In genomic region chr11:70525184-70525678, GRCm38 (mm10) we compare ENCODE assay signal across 8 mouse cellular contexts. TPM values are rescaled to one million over a fixed set of nuclear protein-coding genes. Genes with fewer than 3 reads are reported as not detected.
DNase-seq lines count a peak whose midpoint lies in the region; ATAC-seq lines count a peak whose summit lies in the region.

Gene Psmb6 (plus strand): TSS chr11:70525367.

- H3K27ac ChIP-seq in heart, embryonic 14.5 days (replicated peaks in 1 of 2; ENCODE audit: control insufficient read depth in 1 of 2, insufficient read depth in 1 of 2, low read depth in 2 of 2, low read length in 2 of 2) = 0 out of 4 replicates have a peak within 1 kb of the TSS, but pooled peaks have one; percentile 10 to 41
- peak within 1 kb of the TSS; percentile 64 for H3K27ac ChIP-seq in liver, embryonic 13.5 days
- H3K27ac ChIP-seq in stomach, embryonic 16.5 days (ENCODE audit: low read length) = no peak within 1 kb of the TSS

- peaks cover 0 to 8% of the 10 kb centered on the region in 2 experiments; a peak in 2 of 4 replicates for H3K4me1 ChIP-seq in heart, embryonic 14.5 days (ENCODE audit: control insufficient read depth in 2 of 2, insufficient read depth in 2 of 2, low read length in 2 of 2)
- peaks cover 20% of the 10 kb centered on the region for H3K4me1 ChIP-seq in liver, embryonic 13.5 days (replicated peaks)
- peaks cover 9% of the 10 kb centered on the region for H3K4me1 ChIP-seq in stomach, embryonic 16.5 days (ENCODE audit: control insufficient read depth, insufficient read depth, low read length)

- H3K4me2 ChIP-seq in heart, embryonic 14.5 days (ENCODE audit: low read length) = peak within 1 kb of the TSS; percentile 75
- H3K4me2 ChIP-seq in liver, embryonic 13.5 days = peak within 1 kb of the TSS; percentile 75
- peak within 1 kb of the TSS; percentile 79 for H3K4me2 ChIP-seq in stomach, embryonic 16.5 days (ENCODE audit: low read depth, low read length)

- peak; percentile 94 for DNase-seq in c-Kit-negative CD71-positive TER-119-positive erythroid progenitor cells, embryonic 14.5 days (ENCODE audit: low read depth, low spot score)
- DNase-seq in fibroblast of lung, adult 2 months (ENCODE audit: low read depth) = peak; percentile 94
- peak; percentile 96 for DNase-seq in kidney, postnatal 14 days
- peak; percentile 90 for DNase-seq in liver, embryonic 13.5 days
- DNase-seq in neural tube, embryonic 10.5 days (ENCODE audit: extremely low spot score, low spot score) = peak; percentile 87

- H3K27me3 ChIP-seq in heart, embryonic 14.5 days (ENCODE audit: control insufficient read depth, insufficient read depth, low read length) = no peaks in the 10 kb centered on the region
- H3K27me3 ChIP-seq in liver, embryonic 13.5 days = peaks cover 8% of the 10 kb centered on the region
- no peaks in the 10 kb centered on the region for H3K27me3 ChIP-seq in stomach, embryonic 16.5 days (ENCODE audit: control insufficient read depth, insufficient read depth, low read length)

- H3K9ac ChIP-seq in heart, embryonic 14.5 days (ENCODE audit: low read length) = peak within 1 kb of the TSS; percentile 84
- H3K9ac ChIP-seq in liver, embryonic 13.5 days = peak within 1 kb of the TSS; percentile 80
- peak within 1 kb of the TSS; percentile 87 for H3K9ac ChIP-seq in stomach, embryonic 16.5 days (ENCODE audit: low read length)

- under 1% methylated on average over 24 of the region's 26 CpGs for WGBS in heart, embryonic 14.5 days
- under 1% methylated on average over 26 of the region's 26 CpGs for WGBS in liver, embryonic 13.5 days (ENCODE audit: insufficient replicate concordance)
- under 1% methylated on average over 25 of the region's 26 CpGs for WGBS in stomach, embryonic 16.5 days

- peak; percentile 97 for ATAC-seq in CD4-positive, CD25-positive, alpha-beta regulatory T cell, adult 4 months
- ATAC-seq in heart, embryonic 14.5 days (ENCODE audit: insufficient number of reproducible peaks, insufficient read depth, low FRiP score, low read depth) = peak; percentile 93
- peak; percentile 89 for ATAC-seq in liver, embryonic 13.5 days (ENCODE audit: low read depth)
- peak; percentile 95 for ATAC-seq in stomach, embryonic 16.5 days (ENCODE audit: insufficient read depth, low FRiP score)

- peak within 1 kb of the TSS; percentile 73 to 92 for H3K4me3 ChIP-seq in heart, embryonic 14.5 days (ENCODE audit: control insufficient read depth in 1 of 2, insufficient read depth in 1 of 2, low read depth in 1 of 2, low read length in 2 of 2)
- peak within 1 kb of the TSS; percentile 80 for H3K4me3 ChIP-seq in liver, embryonic 13.5 days (replicated peaks)
- H3K4me3 ChIP-seq in stomach, embryonic 16.5 days (replicated peaks; ENCODE audit: low read length) = peak within 1 kb of the TSS; percentile 76

- H3K9me3 ChIP-seq in heart, embryonic 14.5 days (ENCODE audit: control insufficient read depth, low read length) = no peaks in the 10 kb centered on the region
- H3K9me3 ChIP-seq in liver, embryonic 13.5 days (replicated peaks) = no peaks in the 10 kb centered on the region
- H3K9me3 ChIP-seq in stomach, embryonic 16.5 days (replicated peaks; ENCODE audit: control insufficient read depth, low read length) = no peaks in the 10 kb centered on the region

- peaks cover 27% of the 10 kb centered on the region for H3K36me3 ChIP-seq in heart, embryonic 14.5 days (ENCODE audit: control insufficient read depth, insufficient read depth, low read length)
- peaks cover 31% of the 10 kb centered on the region for H3K36me3 ChIP-seq in liver, embryonic 13.5 days
- peaks cover 16% of the 10 kb centered on the region for H3K36me3 ChIP-seq in stomach, embryonic 16.5 days (ENCODE audit: control insufficient read depth, insufficient read depth, low read length)

RNA-seq across cellular contexts. Expression of gene Psmb6, which starts in this region (rescaled TPM):
- 100 to 1,000 TPM; 378 to 439 TPM for polyA plus RNA-seq in CD4-positive, CD25-positive, alpha-beta regulatory T cell, adult 4 months (2017; shearing (Covaris generic))
- polyA plus RNA-seq in heart, embryonic 14.5 days (2014; fragmentation: Nextera tagmentation; extraction: Ambion mirVana) = 625 and 657 TPM in 2 replicates
- 372 and 419 TPM in 2 replicates for polyA plus RNA-seq in liver, embryonic 13.5 days (2015; fragmentation: Nextera tagmentation; extraction: Ambion mirVana)
- 614 and 657 TPM in 2 replicates for polyA plus RNA-seq in stomach, embryonic 16.5 days (2015; fragmentation: Nextera tagmentation; extraction: Ambion mirVana)
